Mouse (Mus musculus) layer of hippocampus, adult 18-20 months (tissue): Measurements from ENCODE around the gene Pmpca. TPM values are rescaled to one million over a fixed set of nuclear protein-coding genes. Genes with fewer than 3 reads are reported as not detected.
"Not testable (repeated sequence)": the region's sequence is repeated elsewhere in the genome, so short reads cannot be mapped to it uniquely, and the experiment has no call there.

Experiments
- DNase-seq, 2 experiments: peaks; one replicate each; pipeline ENCODE4 v3.0.0; 2022; ENCODE audit warnings: low spot score in 2 of 2
- total RNA-seq, 2 experiments: library from RNA; stranded (reverse); gene quantifications; 2 replicates each; pipeline ENCODE4 v1.2.3; 2021

The Pmpca gene
- total RNA-seq, 2 experiments from 2014 or later = 83.4 to 91.8 TPM

GRCm38 (mm10) chr2:26367911-26368310 lies 21.2 kb upstream of the Pmpca start:
- DNase-seq = no peak

GRCm38 (mm10) chr2:26368572-26368971 lies 20.6 kb upstream of the Pmpca start:
- no peak for DNase-seq

GRCm38 (mm10) chr2:26372396-26372795 lies 16.7 kb upstream of the Pmpca start:
- no peak for DNase-seq

GRCm38 (mm10) chr2:26380131-26380771 lies 8.9 kb upstream of the Pmpca start, which contains the start of gene Snapc4:
Snapc4 (minus strand) TSS chr2:26380653.
- DNase-seq = peak; percentile 79 to 88

- not testable (repeated sequence) for DNase-seq
Measured at GRCm38 (mm10) chr2:26380871-26381270, 8.3 kb upstream of the Pmpca start.

- DNase-seq = no peak
Measured at GRCm38 (mm10) chr2:26387713-26388112, 1.4 kb upstream of the Pmpca start.

GRCm38 (mm10) chr2:26388682-26389153 lies 421 bp upstream of the Pmpca start:
- DNase-seq = no peak

GRCm38 (mm10) chr2:26390954-26391353 lies 1.8 kb downstream of the Pmpca start:
- no peak for DNase-seq

GRCm38 (mm10) chr2:26391617-26392016 lies 2.5 kb downstream of the Pmpca start:
- no peak for DNase-seq

GRCm38 (mm10) chr2:26398978-26399377 lies 9.8 kb downstream of the Pmpca start:
- no peak for DNase-seq

- no peak for DNase-seq
Measured at GRCm38 (mm10) chr2:26399647-26400046, 10.5 kb downstream of the Pmpca start.

- DNase-seq = no peak
Measured at GRCm38 (mm10) chr2:26400296-26400695, 11.2 kb downstream of the Pmpca start.

GRCm38 (mm10) chr2:26401023-26401422 lies 11.9 kb downstream of the Pmpca start:
- DNase-seq = no peak

- DNase-seq = peak in 1 of 2 experiments; percentile 40
Measured at GRCm38 (mm10) chr2:26402265-26402664, 13.1 kb downstream of the Pmpca start.

- no peak for DNase-seq
Measured at GRCm38 (mm10) chr2:26403306-26403705, 14.2 kb downstream of the Pmpca start.

- peak; percentile 91 to 96 for DNase-seq
Measured at GRCm38 (mm10) chr2:26408515-26409356, 19.6 kb downstream of the Pmpca start, which contains the start of gene Inpp5e. Inpp5e (minus strand) TSS chr2:26409203.

- DNase-seq = no peak
Measured at GRCm38 (mm10) chr2:26409362-26409761, 20.2 kb downstream of the Pmpca start.

- no peak for DNase-seq
Measured at GRCm38 (mm10) chr2:26410091-26410490, 21.0 kb downstream of the Pmpca start.

- DNase-seq = no peak
Measured at GRCm38 (mm10) chr2:26410931-26411411, 21.8 kb downstream of the Pmpca start.

GRCm38 (mm10) chr2:26417066-26417465 lies 27.9 kb downstream of the Pmpca start:
- DNase-seq = no peak

GRCm38 (mm10) chr2:26418120-26418519 lies 29.0 kb downstream of the Pmpca start:
- DNase-seq = no peak

- DNase-seq = no peak
Measured at GRCm38 (mm10) chr2:26421969-26422368, 32.8 kb downstream of the Pmpca start.
